ENCODE assay signal across 18 mouse cellular contexts in the genomic region with DNA sequence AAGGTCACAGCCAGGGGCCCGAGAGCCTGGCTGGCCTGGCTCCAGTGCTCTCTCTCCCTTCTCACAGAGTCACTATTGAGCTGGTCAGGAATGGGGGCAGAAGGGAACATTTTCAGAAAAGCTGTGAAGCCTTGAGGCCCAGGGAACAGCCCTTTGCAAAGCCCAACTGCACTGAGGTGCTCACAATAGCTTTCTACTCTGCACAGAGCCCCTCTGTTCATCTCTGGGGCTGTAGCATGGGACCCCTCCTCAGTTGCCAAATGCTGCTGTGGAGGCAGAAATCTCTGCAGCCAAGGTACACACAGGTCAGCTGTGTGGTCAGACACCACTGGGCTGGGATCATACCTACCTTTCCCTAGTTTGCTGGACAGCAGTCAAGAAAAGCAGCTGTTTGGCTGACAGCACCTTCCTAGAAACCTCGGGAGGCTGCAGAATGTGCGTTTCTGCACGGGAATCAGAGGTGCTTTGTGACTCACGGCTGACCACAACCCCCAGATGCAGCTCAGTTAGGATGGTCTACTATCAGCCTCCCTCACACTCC. TPM values are rescaled to one million over a fixed set of nuclear protein-coding genes. Genes with fewer than 3 reads are reported as not detected.
DNase-seq lines count a peak whose midpoint lies in the region; ATAC-seq and TF ChIP-seq lines count a peak whose summit lies in the region.
"Had no signal": no experiment of that assay in that cellular context is flagged by ENCODE, and none has a peak within 500 bp of the region (broad histone marks: within the 10 kb centered on the region; RNA-seq: fewer than 3 reads in every experiment).

No protein-coding gene starts in this region.

- H3K27ac ChIP-seq in forebrain, postnatal 0 days (ENCODE audit: low read depth, low read length): peak overlapping the region; percentile 40
- H3K27ac ChIP-seq in forebrain, embryonic 10.5 days: no peak overlapping the region
- peak overlapping the region; percentile 4 for H3K27ac ChIP-seq in midbrain, postnatal 0 days (ENCODE audit: low read depth, low read length)
- no peak overlapping the region for H3K27ac ChIP-seq in midbrain, embryonic 10.5 days (replicated peaks)
- H3K27ac ChIP-seq in hindbrain, embryonic 12.5 days: peak overlapping the region; percentile 3
- H3K27ac ChIP-seq in stomach, embryonic 16.5 days (ENCODE audit: low read length): peak overlapping the region; percentile 2; the same call in 1 of the 2 replicates
- H3K27ac ChIP-seq: lung, embryonic 15.5 days; neural tube, embryonic 12.5 days; stomach, embryonic 15.5 days had no signal

- H3K9ac ChIP-seq in forebrain, postnatal 0 days: no peak overlapping the region
- H3K9ac ChIP-seq in midbrain, postnatal 0 days (replicated peaks; ENCODE audit: low read length, poor library complexity, severe bottlenecking): no peak overlapping the region
- no peak overlapping the region for H3K9ac ChIP-seq in hindbrain, embryonic 12.5 days
- H3K9ac ChIP-seq in stomach, embryonic 16.5 days (ENCODE audit: low read length): no peak overlapping the region
- H3K9ac ChIP-seq: lung, embryonic 15.5 days; neural tube, embryonic 12.5 days; stomach, embryonic 15.5 days had no signal

- H3K4me3 ChIP-seq in forebrain, postnatal 0 days (ENCODE audit: low read depth, low read length): no peak overlapping the region
- no peak overlapping the region for H3K4me3 ChIP-seq in forebrain, embryonic 10.5 days
- no peak overlapping the region for H3K4me3 ChIP-seq in midbrain, postnatal 0 days (ENCODE audit: low read depth, low read length)
- H3K4me3 ChIP-seq in midbrain, embryonic 10.5 days: no peak overlapping the region
- H3K4me3 ChIP-seq in hindbrain, embryonic 12.5 days: no peak overlapping the region
- no peak overlapping the region for H3K4me3 ChIP-seq in stomach, embryonic 16.5 days (replicated peaks; ENCODE audit: low read length)
- H3K4me3 ChIP-seq: lung, embryonic 15.5 days; neural tube, embryonic 12.5 days; stomach, embryonic 15.5 days had no signal

- no peaks in the 10 kb centered on the region for H3K27me3 ChIP-seq in forebrain, postnatal 0 days (ENCODE audit: insufficient read depth, low read length)
- H3K27me3 ChIP-seq in forebrain, embryonic 10.5 days (ENCODE audit: poor library complexity, severe bottlenecking): no peaks in the 10 kb centered on the region
- H3K27me3 ChIP-seq in midbrain, postnatal 0 days (ENCODE audit: insufficient read depth, low read length): no peaks in the 10 kb centered on the region
- no peaks in the 10 kb centered on the region for H3K27me3 ChIP-seq in midbrain, embryonic 10.5 days (ENCODE audit: low read depth, poor library complexity, severe bottlenecking)
- H3K27me3 ChIP-seq in hindbrain, embryonic 12.5 days: no peaks in the 10 kb centered on the region
- no peaks in the 10 kb centered on the region for H3K27me3 ChIP-seq in stomach, embryonic 16.5 days (ENCODE audit: control insufficient read depth, insufficient read depth, low read length)
- H3K27me3 ChIP-seq: lung, embryonic 15.5 days; neural tube, embryonic 12.5 days; stomach, embryonic 15.5 days had no signal

- 0 out of 2 replicates have a peak, but pooled peaks cover 4% of the 10 kb centered on the region for H3K4me1 ChIP-seq in forebrain, postnatal 0 days (ENCODE audit: insufficient read depth)
- H3K4me1 ChIP-seq in forebrain, embryonic 10.5 days: no peaks in the 10 kb centered on the region
- H3K4me1 ChIP-seq in midbrain, postnatal 0 days (ENCODE audit: insufficient read depth, low read length): no peaks in the 10 kb centered on the region
- H3K4me1 ChIP-seq in midbrain, embryonic 10.5 days: no peaks in the 10 kb centered on the region
- no peaks in the 10 kb centered on the region; the same call in 1 of the 2 replicates for H3K4me1 ChIP-seq in hindbrain, embryonic 12.5 days
- H3K4me1 ChIP-seq in stomach, embryonic 16.5 days (ENCODE audit: control insufficient read depth, insufficient read depth, low read length): peaks cover 7% of the 10 kb centered on the region; the same call in 1 of the 2 replicates
- H3K4me1 ChIP-seq: neural tube, embryonic 12.5 days; stomach, embryonic 15.5 days had no signal

- no peak for DNase-seq in forebrain, postnatal 0 days
- DNase-seq in forebrain, embryonic 10.5 days (ENCODE audit: extremely low spot score, low spot score): no peak
- no peak for DNase-seq in midbrain, postnatal 0 days (ENCODE audit: low spot score)
- DNase-seq in midbrain, embryonic 10.5 days (ENCODE audit: low spot score): no peak
- DNase-seq in kidney, adult 8-10 months: no peak
- no peak for DNase-seq in embryo, embryonic 10 days (ENCODE audit: low spot score)
- DNase-seq: cerebellum, postnatal 10 days; heart, postnatal 36 days; left cerebral cortex, postnatal 4 days; right cerebral cortex, postnatal 4 days had no signal

- no peaks in the 10 kb centered on the region for H3K9me3 ChIP-seq in forebrain, postnatal 0 days (ENCODE audit: low read length)
- H3K9me3 ChIP-seq in forebrain, embryonic 10.5 days: no peaks in the 10 kb centered on the region
- no peaks in the 10 kb centered on the region for H3K9me3 ChIP-seq in midbrain, postnatal 0 days (ENCODE audit: low read length)
- H3K9me3 ChIP-seq in midbrain, embryonic 10.5 days (replicated peaks): no peaks in the 10 kb centered on the region
- H3K9me3 ChIP-seq in hindbrain, embryonic 12.5 days (replicated peaks): no peaks in the 10 kb centered on the region
- no peaks in the 10 kb centered on the region for H3K9me3 ChIP-seq in stomach, embryonic 16.5 days (replicated peaks; ENCODE audit: control insufficient read depth, low read length)
- H3K9me3 ChIP-seq: lung, embryonic 15.5 days; neural tube, embryonic 12.5 days; stomach, embryonic 15.5 days had no signal

- no peak for TF ChIP-seq CTCF in forebrain, postnatal 0 days (IDR thresholded peaks at IDR 0.05; ENCODE audit: low read depth)
- TF ChIP-seq CTCF in midbrain, postnatal 0 days (IDR thresholded peaks at IDR 0.05): no peak

- no peak for ATAC-seq in forebrain, postnatal 0 days
- no peak for ATAC-seq in midbrain, postnatal 0 days (ENCODE audit: low FRiP score)
- ATAC-seq in hindbrain, embryonic 12.5 days (ENCODE audit: low FRiP score): no peak
- no peak for ATAC-seq in stomach, embryonic 16.5 days (ENCODE audit: insufficient read depth, low FRiP score)

- H3K4me2 ChIP-seq in forebrain, postnatal 0 days (ENCODE audit: low read depth): no peak overlapping the region
- no peak overlapping the region for H3K4me2 ChIP-seq in midbrain, postnatal 0 days (ENCODE audit: low read depth, low read length, poor library complexity, severe bottlenecking)
- H3K4me2 ChIP-seq in hindbrain, embryonic 12.5 days (replicated peaks): no peak overlapping the region
- no peak overlapping the region for H3K4me2 ChIP-seq in stomach, embryonic 16.5 days (ENCODE audit: low read depth, low read length)
- H3K4me2 ChIP-seq: lung, embryonic 15.5 days; neural tube, embryonic 12.5 days; stomach, embryonic 15.5 days had no signal

- H3K36me3 ChIP-seq in forebrain, postnatal 0 days (ENCODE audit: insufficient read depth): no peaks in the 10 kb centered on the region
- H3K36me3 ChIP-seq in forebrain, embryonic 10.5 days (replicated peaks): no peaks in the 10 kb centered on the region
- H3K36me3 ChIP-seq in midbrain, postnatal 0 days (ENCODE audit: insufficient read depth, low read length): no peaks in the 10 kb centered on the region
- H3K36me3 ChIP-seq in midbrain, embryonic 10.5 days: no peaks in the 10 kb centered on the region
- no peaks in the 10 kb centered on the region for H3K36me3 ChIP-seq in hindbrain, embryonic 12.5 days
- H3K36me3 ChIP-seq in stomach, embryonic 16.5 days (ENCODE audit: control insufficient read depth, insufficient read depth, low read length): no peaks in the 10 kb centered on the region
- H3K36me3 ChIP-seq: lung, embryonic 15.5 days; neural tube, embryonic 12.5 days; stomach, embryonic 15.5 days had no signal

- WGBS in forebrain, postnatal 0 days: 50% methylated on average over 5 of the region's 5 CpGs
- WGBS in forebrain, embryonic 10.5 days: 77% methylated on average over 5 of the region's 5 CpGs
- WGBS in midbrain, postnatal 0 days: 56% methylated on average over 5 of the region's 5 CpGs
- WGBS in midbrain, embryonic 10.5 days: 74% methylated on average over 5 of the region's 5 CpGs
- WGBS in hindbrain, embryonic 12.5 days: 54% methylated on average over 5 of the region's 5 CpGs
- 44% methylated on average over 5 of the region's 5 CpGs for WGBS in stomach, embryonic 16.5 days

RNA-seq across cellular contexts. Expression of a gene that starts 19.1 kb away (rescaled TPM):
- total RNA-seq in forebrain, postnatal 0 days (2014; rRNA removed): 2.5 and 5.7 TPM in 2 replicates
- 1.3 and 1.6 TPM in 2 replicates for polyA plus RNA-seq in forebrain, postnatal 0 days (2015; fragmentation: Nextera tagmentation; extraction: Ambion mirVana)
- 0.41 and 0.58 TPM in 2 replicates for polyA plus RNA-seq in forebrain, embryonic 10.5 days (2016; fragmentation: Nextera tagmentation; extraction: Ambion mirVana)
- 2.5 and 4.8 TPM in 2 replicates for total RNA-seq in midbrain, postnatal 0 days (2014; rRNA removed)
- polyA plus RNA-seq in midbrain, postnatal 0 days (2015; fragmentation: Nextera tagmentation; extraction: Ambion mirVana): 1.9 and 2.1 TPM in 2 replicates
- polyA plus RNA-seq in midbrain, embryonic 10.5 days (2016; fragmentation: Nextera tagmentation; extraction: Ambion mirVana): 0.68 and 0.85 TPM in 2 replicates
- polyA plus RNA-seq in hindbrain, embryonic 12.5 days (2016; fragmentation: Nextera tagmentation; extraction: Ambion mirVana): 1.8 and 2.6 TPM in 2 replicates
- polyA plus RNA-seq in stomach, embryonic 16.5 days (2015; fragmentation: Nextera tagmentation; extraction: Ambion mirVana): 5.8 and 6.7 TPM in 2 replicates

RNA-seq across cellular contexts. Expression of a gene that starts 27.0 kb away (rescaled TPM):
- 64.6 and 85.7 TPM in 2 replicates for total RNA-seq in forebrain, postnatal 0 days (2014; rRNA removed)
- polyA plus RNA-seq in forebrain, postnatal 0 days (2015; fragmentation: Nextera tagmentation; extraction: Ambion mirVana): 28.3 and 35.6 TPM in 2 replicates
- 12.5 and 13.6 TPM in 2 replicates for polyA plus RNA-seq in forebrain, embryonic 10.5 days (2016; fragmentation: Nextera tagmentation; extraction: Ambion mirVana)
- 49.7 and 53.4 TPM in 2 replicates for total RNA-seq in midbrain, postnatal 0 days (2014; rRNA removed)
- polyA plus RNA-seq in midbrain, postnatal 0 days (2015; fragmentation: Nextera tagmentation; extraction: Ambion mirVana): 38.5 and 41.8 TPM in 2 replicates
- polyA plus RNA-seq in midbrain, embryonic 10.5 days (2016; fragmentation: Nextera tagmentation; extraction: Ambion mirVana): 13.1 and 14.6 TPM in 2 replicates
- 14.7 and 17.3 TPM in 2 replicates for polyA plus RNA-seq in hindbrain, embryonic 12.5 days (2016; fragmentation: Nextera tagmentation; extraction: Ambion mirVana)
- polyA plus RNA-seq in stomach, embryonic 16.5 days (2015; fragmentation: Nextera tagmentation; extraction: Ambion mirVana): 15.6 and 16.2 TPM in 2 replicates

RNA-seq across cellular contexts. Expression of a gene that starts 53.8 kb away (rescaled TPM):
- total RNA-seq in forebrain, postnatal 0 days (2014; rRNA removed): not detected in 2 replicates
- polyA plus RNA-seq in forebrain, postnatal 0 days (2015; fragmentation: Nextera tagmentation; extraction: Ambion mirVana): not detected in 2 replicates
- polyA plus RNA-seq in forebrain, embryonic 10.5 days (2016; fragmentation: Nextera tagmentation; extraction: Ambion mirVana): not detected in 2 replicates
- not detected in 2 replicates for total RNA-seq in midbrain, postnatal 0 days (2014; rRNA removed)
- polyA plus RNA-seq in midbrain, postnatal 0 days (2015; fragmentation: Nextera tagmentation; extraction: Ambion mirVana): not detected in 2 replicates
- polyA plus RNA-seq in midbrain, embryonic 10.5 days (2016; fragmentation: Nextera tagmentation; extraction: Ambion mirVana): not detected in 2 replicates
- not detected in 2 replicates for polyA plus RNA-seq in hindbrain, embryonic 12.5 days (2016; fragmentation: Nextera tagmentation; extraction: Ambion mirVana)
- polyA plus RNA-seq in stomach, embryonic 16.5 days (2015; fragmentation: Nextera tagmentation; extraction: Ambion mirVana): 0.35 and 0.37 TPM in 2 replicates
- total RNA-seq: heart, postnatal 36 days; layer of hippocampus, adult 8-10 months; left cerebral cortex, postnatal 4 days; megakaryocyte-erythroid progenitor cell, adult 5-6 weeks had no signal
- polyA plus RNA-seq: kidney, embryonic 14.5 days; lung, embryonic 15.5 days; neural tube, embryonic 12.5 days had no signal

Comparison
In these comparisons a context has a peak if more than half of its experiments do, and no peak if none do; other contexts are left out.
1. H3K27ac ChIP-seq: peak in forebrain, postnatal 0 days (single experiment), midbrain, postnatal 0 days (single experiment), hindbrain, embryonic 12.5 days (single experiment) and stomach, embryonic 16.5 days (single experiment); none in forebrain, embryonic 10.5 days (single experiment) and midbrain, embryonic 10.5 days (single experiment).